Mouse (Mus musculus) megakaryocyte, adult 5-6 weeks (primary cell): ENCODE data around the gene Mthfd1l. TPM values are rescaled to one million over a fixed set of nuclear protein-coding genes. Genes with fewer than 3 reads are reported as not detected.
"Not testable (repeated sequence)": the region's sequence is repeated elsewhere in the genome, so short reads cannot be mapped to it uniquely, and the experiment has no call there.

Experiments
- ATAC-seq: 2 replicates; pipeline ENCODE4 v1.8.0; 2016; ENCODE audit warnings: mild to moderate bottlenecking, inconsistent platforms; ENCODE audit not compliant: poor library complexity, severe bottlenecking
- total RNA-seq, 2 experiments: library from RNA; stranded (forward) in 1 of 2; stranded (reverse) in 1 of 2; fragments of 153-499, 151-499 nt in 1 of 2; fragments of 221-1000, 200-1000 nt in 1 of 2; gene quantifications; 2 replicates each; pipeline versions ENCODE4 v1.2.3 to v1.2.4; 2015 to 2017

Mthfd1l gene
- total RNA-seq, 2 experiments from 2014 or later = 20.9 to 76.5 TPM

DNA sequence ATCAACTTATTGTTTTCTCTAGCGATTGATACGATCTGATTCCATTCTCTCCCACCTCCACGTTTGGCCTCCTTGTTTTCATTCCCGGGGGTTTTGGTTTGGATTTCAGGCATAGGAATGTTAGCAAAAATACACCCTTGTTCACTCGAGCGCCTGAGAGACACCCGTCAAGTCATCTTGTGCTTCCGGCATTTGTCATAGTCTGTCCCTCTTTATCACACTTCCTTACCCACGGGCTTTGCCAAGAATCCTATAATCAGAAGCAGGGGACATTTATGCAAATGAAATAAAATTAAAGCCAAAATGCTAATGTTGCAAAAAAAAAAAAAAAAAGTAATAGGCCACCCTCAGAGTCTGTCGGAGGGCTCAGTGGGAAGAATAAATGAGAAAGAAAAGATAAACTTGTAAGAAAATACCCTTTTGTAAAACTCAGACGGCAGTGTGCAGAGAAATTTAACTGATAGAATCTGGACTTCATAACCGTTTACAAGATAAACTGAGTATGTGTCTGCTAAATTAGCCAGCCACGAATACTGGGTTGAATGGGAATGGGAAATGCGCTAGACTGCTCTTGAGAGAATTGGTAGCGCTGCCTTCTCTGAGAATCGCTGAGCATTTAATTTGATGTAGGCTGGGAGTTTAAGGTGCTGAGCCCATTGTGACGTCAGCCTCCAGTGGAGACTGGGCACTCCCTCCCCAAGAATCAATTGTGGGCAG is 139.9 kb downstream of the Mthfd1l start:
- ATAC-seq = no peak

DNA sequence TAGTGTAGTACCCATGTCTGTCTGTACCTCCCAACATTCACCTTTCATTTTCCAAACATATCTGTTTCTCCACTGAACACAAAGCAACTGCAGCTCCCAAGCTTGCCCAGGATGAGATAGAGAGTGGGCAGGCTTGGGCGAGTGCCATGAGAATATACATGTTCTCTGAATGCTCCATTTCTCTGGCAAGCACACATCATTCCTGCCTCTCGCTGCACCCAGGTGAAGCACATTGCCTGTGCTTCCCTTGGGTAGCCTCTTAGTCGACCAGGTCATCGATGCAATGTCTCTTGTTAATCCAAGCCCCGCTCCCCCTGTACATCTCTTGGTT is 140.4 kb downstream of the Mthfd1l start:
- no peak for ATAC-seq

DNA sequence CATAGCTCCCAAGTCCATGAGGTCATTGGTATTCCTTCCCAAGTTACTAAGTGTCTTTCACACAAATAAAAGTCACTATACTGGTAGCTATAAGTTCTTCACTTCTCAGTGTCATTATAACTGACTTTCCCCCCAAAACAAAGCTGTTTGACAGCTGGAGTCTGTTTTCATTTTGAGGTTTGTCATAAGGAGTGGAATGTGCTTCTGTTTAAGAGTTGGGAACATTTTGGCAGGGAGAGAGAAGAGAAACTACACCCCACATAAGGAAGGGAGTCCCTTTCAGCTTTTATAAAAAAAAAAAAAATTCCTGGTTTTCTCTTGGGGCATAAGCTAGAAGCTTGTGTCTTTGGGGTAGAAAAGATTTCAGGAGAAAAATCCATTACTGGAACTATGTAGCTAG is 143.7 kb downstream of the Mthfd1l start:
- ATAC-seq = no peak

- ATAC-seq = no peak
These were observed 144.2 kb downstream of the Mthfd1l start for GRCm38 (mm10) chr10:4117091-4117490.

- no peak for ATAC-seq
These were observed 146.4 kb downstream of the Mthfd1l start for GRCm38 (mm10) chr10:4119287-4119686.

DNA sequence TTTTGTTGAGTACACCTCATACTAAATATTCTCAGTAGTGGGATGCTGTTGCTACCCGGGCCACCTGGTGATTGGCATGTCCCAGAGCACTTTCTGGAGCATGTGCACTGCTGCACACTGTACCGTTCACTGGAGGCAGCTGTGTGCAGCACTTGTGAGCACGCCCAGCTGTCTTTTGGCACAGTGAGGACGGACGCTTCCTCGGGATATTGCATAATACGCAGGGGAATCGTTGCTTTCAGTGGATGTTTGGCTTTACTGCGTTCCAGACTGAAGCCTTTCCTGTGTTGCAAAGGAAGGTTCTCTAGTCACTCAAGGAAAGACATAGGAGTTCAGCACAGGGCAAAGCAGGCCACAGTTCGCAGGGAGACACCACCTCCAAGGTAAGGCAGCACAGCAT is 147.8 kb downstream of the Mthfd1l start:
- ATAC-seq = peak; percentile 78

DNA sequence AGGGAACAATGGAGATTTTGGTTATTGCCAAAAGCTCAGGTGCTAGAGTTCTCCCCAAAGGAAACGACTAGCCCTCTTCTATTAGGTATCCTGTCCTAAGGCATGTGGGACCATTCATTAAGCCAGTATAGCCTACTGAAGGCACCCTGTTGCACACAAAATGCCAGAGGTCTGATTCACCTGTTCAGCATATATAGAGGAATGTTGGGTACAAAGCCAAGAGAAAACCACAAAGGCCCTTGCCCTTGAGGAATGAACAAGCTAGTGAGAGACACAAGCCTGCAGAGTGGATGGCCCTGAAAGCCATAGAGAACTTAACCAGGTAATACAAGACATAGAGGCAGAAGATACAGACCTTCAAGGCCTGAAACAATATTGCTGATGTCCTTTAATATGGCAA is 148.3 kb downstream of the Mthfd1l start:
- no peak for ATAC-seq

GRCm38 (mm10) chr10:4123280-4123945 is 150.5 kb downstream of the Mthfd1l start:
- not testable (repeated sequence) for ATAC-seq

- ATAC-seq = no peak
These were observed 151.2 kb downstream of the Mthfd1l start for GRCm38 (mm10) chr10:4124148-4124547.

DNA sequence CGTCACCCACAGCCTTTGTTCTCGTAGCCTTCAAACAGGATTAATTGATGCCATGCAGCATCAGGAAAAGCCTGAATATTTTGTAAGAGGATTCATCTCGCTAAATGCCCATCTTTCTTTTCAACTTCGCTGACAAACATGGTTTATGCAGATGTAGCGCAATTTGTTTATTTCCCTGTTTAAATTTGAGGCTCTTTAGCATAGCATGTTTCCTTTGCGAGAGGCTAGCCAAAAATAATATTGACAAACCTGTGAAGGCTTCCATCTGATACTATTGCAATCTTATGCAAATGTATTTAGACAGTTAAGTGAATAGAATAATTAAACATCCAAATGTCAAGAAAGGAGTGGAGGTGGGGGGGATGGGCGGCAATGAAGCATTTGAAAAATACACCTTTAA is 152.3 kb downstream of the Mthfd1l start:
- ATAC-seq = no peak

DNA sequence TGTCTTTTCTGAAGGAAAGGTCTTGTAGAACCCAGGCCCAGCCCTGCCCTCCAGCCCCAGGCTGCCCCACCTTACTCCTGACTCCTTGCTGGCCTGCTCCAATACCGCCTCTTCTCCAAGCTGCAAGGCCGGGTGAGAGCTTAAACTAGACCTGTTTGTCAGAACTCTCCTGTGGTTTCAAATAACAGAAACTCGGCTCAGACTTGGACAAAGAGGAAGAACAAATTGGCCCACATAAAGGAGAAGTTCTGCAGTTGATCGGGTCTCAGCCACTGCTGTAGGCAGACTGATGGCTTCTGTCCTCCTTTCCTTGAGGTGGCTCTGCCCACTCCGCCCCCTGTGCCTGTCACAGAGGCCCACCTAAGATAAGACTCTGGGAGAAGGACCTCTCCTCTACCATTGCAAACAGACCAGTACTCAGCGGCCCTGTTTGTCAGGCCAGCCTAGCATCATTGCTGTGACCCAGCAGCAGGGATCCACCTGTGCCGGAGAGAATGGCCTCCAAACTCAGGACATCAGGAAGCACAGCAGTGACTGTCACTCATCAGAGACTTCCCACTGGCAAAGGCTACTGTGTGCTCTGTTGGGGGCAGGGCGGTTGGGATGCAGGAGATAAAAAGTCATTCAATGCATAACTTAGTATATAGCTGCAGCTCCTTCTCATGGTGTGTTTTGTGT is 153.6 kb downstream of the Mthfd1l start:
- peak; percentile 86 for ATAC-seq

GRCm38 (mm10) chr10:4128411-4128810 is 155.5 kb downstream of the Mthfd1l start:
- no peak for ATAC-seq

GRCm38 (mm10) chr10:4128915-4129314 is 156.0 kb downstream of the Mthfd1l start:
- no peak for ATAC-seq

DNA sequence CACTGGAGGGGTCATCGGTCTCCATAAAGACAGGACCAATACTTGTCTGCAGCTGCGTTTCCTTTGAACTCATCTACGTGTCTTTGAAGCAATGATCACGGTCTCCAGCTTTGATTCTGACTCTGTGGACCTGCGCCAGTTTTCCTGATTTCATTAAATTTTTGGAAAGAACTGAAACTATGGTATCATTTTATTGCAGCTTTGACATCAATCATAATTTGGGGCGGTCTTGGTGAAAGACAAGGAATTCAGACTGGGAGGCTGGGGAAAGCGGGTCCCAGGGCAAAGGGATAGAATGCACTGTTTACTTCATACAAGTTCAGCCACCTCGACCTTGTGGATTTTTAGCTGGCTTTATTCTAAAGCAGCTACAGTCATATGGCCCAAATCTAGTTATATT is 156.5 kb downstream of the Mthfd1l start:
- ATAC-seq = no peak

DNA sequence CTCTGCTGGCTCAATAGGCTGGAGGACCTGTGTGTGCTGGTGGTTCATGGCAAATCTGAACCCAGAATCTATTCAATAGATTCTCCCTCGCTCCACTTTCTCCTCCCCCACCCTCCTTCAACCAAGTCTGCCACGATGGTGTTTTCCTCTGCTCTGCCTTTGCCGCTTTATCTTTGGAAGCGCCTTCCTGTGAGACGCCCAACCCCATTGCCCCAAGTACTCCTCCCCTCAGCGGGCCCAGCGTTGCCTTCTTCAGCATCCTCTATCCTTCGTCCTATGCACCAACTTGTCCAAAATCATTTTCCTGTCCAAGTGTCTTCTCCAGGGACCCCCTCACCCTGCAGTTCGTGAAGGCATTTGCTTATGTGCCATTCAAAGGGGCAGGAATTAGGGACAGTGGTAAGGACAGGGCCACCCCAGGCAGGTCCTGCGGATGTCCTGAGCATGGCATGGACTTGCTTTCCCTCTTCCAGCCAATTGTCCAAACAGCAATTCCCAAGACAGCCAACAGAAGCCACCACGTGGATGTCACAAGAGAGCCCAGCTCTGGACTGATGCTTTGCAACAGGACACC is 157.2 kb downstream of the Mthfd1l start:
- no peak for ATAC-seq

DNA sequence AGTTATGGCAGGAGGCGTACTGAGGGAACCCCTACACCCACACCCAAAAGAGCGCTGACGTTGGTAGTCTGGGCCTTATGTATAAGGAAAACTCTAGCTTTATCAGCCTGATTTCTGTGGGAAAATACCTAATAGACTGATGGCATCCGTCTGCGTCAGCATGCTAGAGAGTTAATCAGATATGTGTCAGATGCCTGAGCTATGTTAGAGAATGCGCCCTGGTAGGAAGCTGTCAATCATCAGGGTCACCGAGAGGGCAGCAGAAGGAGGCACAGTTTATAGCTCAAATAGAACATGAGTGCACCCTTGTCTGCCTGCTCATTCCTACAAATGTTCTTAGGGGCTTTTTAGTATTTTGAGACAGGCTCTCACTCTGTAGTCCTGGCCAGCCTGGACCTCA is 159.8 kb downstream of the Mthfd1l start:
- no peak for ATAC-seq

GRCm38 (mm10) chr10:4135100-4135764 is 162.3 kb downstream of the Mthfd1l start:
- no peak for ATAC-seq

DNA sequence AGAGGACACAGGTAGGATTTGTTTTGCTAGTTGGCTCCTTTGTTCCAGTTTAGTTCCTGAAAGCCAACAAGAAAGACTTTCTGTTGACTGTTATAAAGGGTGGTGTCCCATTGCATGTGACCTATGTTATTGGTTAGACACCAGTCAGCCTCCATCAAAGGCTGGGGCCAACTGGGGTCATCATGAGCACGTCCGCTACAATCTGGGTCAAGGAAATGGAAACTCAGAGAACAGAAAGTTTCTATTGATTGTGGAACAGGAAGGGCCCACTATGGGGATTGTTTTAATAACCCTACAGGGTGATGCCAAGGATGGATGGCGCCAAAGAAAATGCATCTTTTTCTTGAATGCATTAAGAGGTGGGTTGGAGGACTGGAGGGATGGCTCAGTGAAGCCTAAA is 166.6 kb downstream of the Mthfd1l start:
- no peak for ATAC-seq

GRCm38 (mm10) chr10:4141689-4142088 is 168.8 kb downstream of the Mthfd1l start:
- no peak for ATAC-seq

DNA sequence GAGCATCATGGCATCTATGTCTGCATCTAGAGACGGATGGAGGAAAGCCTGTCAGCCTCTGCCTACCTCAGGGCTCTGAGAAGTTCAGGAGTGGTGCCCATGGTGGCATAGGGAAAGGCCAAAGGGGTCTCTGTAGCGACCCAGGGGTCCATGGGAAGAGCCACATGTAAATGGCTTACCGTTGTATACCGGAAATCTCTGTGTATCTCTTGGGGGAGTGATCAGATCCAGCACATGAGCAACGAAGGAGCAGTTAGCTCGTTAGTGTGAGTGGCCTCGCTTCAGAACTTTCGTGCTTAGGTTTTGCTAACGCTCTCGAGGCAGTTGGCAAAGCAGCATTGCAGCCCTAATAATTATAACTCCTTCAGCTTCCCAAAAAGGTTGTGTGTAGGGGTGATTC is 169.9 kb downstream of the Mthfd1l start:
- no peak for ATAC-seq

DNA sequence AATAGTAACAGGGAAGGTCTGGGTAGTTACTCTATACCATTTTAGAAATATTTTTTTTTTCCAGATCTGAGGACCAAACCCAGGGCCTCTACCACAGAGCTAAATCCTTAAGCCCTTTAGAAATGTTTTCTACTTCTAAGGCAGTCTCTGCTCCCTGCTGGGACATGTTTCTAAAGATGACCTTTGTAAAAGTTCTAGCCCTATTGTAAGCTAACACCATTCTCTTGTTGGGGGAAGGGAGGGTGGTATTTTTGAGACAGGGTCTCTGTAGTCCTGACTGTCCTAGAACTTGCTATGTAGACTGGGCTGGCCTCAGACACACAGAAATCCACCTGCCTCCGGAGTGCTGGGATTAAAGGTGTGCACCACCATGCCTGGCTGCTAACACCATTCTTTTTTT is 170.5 kb downstream of the Mthfd1l start:
- ATAC-seq = no peak
